Mouse (Mus musculus): ENCODE results near the gene Lgals4. TPM values are rescaled to one million over a fixed set of nuclear protein-coding genes. Genes with fewer than 3 reads are reported as not detected.
A peak's percentile ranks its signal among the peaks of the same experiment; 100 is the strongest.

Lgals4 gene
- polyA plus RNA-seq, 1 experiment from 2014 or later: 3.3 TPM

DNA sequence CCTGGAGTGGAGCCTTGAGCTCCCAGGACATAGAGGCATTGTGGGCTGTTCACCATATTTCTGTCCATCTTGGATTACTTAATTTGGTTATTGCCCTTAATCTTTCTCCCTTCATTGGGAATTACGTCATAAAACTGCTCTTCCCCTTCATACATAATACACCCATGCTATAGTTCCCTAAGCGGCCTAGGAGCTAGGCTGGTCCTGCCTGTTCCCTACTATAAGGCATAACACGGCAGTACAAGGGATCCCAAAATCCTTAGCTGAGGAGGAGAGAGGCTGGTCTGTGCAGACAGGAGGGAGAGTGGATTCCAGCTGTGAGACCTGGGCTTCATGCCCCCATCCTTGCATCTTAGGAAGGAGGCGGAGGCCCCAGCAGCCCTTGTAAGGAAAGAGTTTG is 15.7 kb upstream of the Lgals4 start:
- Histone ChIP-seq H3K4me2 (ENCODE audit: low read length) (no peak overlapping the region), H3K36me3 (ENCODE audit: control insufficient read depth, insufficient read depth, low read length) (peaks cover 98% of the 10 kb centered on the region), H3K27me3 (ENCODE audit: control insufficient read depth, insufficient read depth, low read length) (no peaks in the 10 kb centered on the region), H3K9me3 (ENCODE audit: control insufficient read depth, low read length) (no peaks in the 10 kb centered on the region), H3K4me1 (ENCODE audit: control insufficient read depth, insufficient read depth, low read length) (peaks cover 3% of the 10 kb centered on the region; the same call in 1 of the 2 replicates), H3K4me3 (replicated peaks; ENCODE audit: low read depth, low read length) (no peak overlapping the region), H3K9ac (replicated peaks; ENCODE audit: low read length) (no peak overlapping the region), H3K27ac (replicated peaks; ENCODE audit: low read depth, low read length) (no peak overlapping the region)
- ATAC-seq (ENCODE audit: low FRiP score, low TSS enrichment) (no peak), DNase-seq (no peak)
- 80% methylated on average over 4 of the region's 4 CpGs for WGBS

DNA sequence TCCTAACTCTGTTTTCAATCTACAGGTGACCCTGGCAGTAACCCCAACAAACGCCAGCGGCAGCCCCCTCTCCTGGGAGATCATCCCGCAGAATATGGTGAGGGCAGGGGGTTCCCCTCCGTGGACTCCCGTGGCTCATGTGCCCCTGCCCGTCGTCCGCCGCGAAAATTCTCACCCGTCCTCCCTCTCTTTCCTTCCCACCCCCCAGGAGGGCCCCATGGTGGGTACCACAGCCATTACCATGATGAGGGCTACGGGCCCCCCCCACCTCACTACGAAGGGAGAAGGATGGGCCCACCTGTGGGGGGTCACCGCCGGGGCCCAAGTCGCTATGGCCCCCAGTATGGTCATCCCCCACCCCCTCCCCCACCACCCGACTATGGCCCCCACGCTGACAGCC is 15.2 kb upstream of the Lgals4 start:
- ATAC-seq (ENCODE audit: low FRiP score, low TSS enrichment) (no peak), DNase-seq (no peak)
- peaks cover 98% of the 10 kb centered on the region for H3K36me3 ChIP-seq (ENCODE audit: control insufficient read depth, insufficient read depth, low read length)
- no peak overlapping the region for H3K4me3 ChIP-seq (replicated peaks; ENCODE audit: low read depth, low read length)
- H3K27me3 ChIP-seq (ENCODE audit: control insufficient read depth, insufficient read depth, low read length): no peaks in the 10 kb centered on the region
- WGBS: 85% methylated on average over 18 of the region's 18 CpGs
- no peaks in the 10 kb centered on the region for H3K9me3 ChIP-seq (ENCODE audit: control insufficient read depth, low read length)
- H3K4me1 ChIP-seq (ENCODE audit: control insufficient read depth, insufficient read depth, low read length): peaks cover 3% of the 10 kb centered on the region; the same call in 1 of the 2 replicates
- H3K4me2 ChIP-seq (ENCODE audit: low read length): no peak overlapping the region
- H3K27ac ChIP-seq (replicated peaks; ENCODE audit: low read depth, low read length): no peak overlapping the region
- no peak overlapping the region for H3K9ac ChIP-seq (replicated peaks; ENCODE audit: low read length)

DNA sequence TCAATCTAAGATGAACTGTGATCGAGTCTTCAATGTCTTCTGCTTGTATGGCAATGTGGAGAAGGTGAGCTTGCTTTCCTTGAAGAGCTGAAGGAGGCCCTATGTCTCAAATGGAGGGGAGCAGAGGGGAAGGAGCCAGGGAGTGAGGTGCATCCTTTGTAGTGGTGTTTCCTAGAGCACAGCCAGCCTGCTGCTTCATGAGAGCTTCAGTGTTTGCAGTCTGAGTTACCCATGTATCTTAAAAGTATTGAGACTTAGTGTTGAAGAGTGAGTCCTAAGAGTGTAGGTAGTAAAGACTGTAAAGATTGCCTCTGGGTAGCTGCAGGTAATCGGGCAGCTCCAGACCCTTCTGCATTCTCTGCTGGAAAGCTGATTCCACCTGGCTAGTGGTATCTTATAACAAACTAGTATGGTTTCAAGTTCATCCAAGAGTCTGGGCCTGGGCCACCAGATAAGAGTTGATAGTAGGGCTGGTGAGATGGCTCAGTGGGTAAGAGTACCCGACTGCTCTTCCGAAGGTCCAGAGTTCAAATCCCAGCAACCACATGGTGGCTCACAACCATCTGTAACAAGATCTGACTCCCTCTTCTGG is 14.7 kb upstream of the Lgals4 start:
- H3K27me3 ChIP-seq (ENCODE audit: control insufficient read depth, insufficient read depth, low read length): no peaks in the 10 kb centered on the region
- no peak overlapping the region for H3K4me2 ChIP-seq (ENCODE audit: low read length)
- ATAC-seq (ENCODE audit: low FRiP score, low TSS enrichment) (no peak), DNase-seq (no peak)
- H3K36me3 ChIP-seq (ENCODE audit: control insufficient read depth, insufficient read depth, low read length): peaks cover 93% of the 10 kb centered on the region
- no peak overlapping the region for H3K9ac ChIP-seq (replicated peaks; ENCODE audit: low read length)
- H3K27ac ChIP-seq (replicated peaks; ENCODE audit: low read depth, low read length): no peak overlapping the region
- peaks cover 3% of the 10 kb centered on the region; the same call in 1 of the 2 replicates for H3K4me1 ChIP-seq (ENCODE audit: control insufficient read depth, insufficient read depth, low read length)
- 82% methylated on average over 4 of the region's 4 CpGs for WGBS
- H3K4me3 ChIP-seq (replicated peaks; ENCODE audit: low read depth, low read length): no peak overlapping the region
- no peaks in the 10 kb centered on the region for H3K9me3 ChIP-seq (ENCODE audit: control insufficient read depth, low read length)

DNA sequence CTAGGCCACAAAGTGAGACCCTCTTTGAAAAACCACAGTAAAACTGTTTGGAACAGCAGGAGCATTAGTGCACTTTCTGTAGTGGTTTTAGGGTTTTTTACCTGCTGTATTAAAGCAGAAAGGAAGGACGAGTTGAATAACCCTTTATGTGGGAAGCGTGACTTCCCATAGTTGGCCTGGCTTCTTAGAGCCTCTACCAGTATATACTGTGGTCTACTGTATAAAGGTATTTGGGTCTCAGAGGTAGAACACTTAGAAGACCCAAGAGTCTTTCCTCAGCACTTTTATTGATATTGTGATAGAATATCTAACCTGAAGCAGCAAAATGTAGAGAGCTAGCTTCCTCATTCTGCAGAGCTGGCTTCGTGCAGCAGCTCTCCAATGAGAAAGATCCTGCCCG is 14.1 kb upstream of the Lgals4 start:
- WGBS: 75% methylated on average over 4 of the region's 4 CpGs
- H3K4me2 ChIP-seq (ENCODE audit: low read length): no peak overlapping the region
- no peak overlapping the region for H3K4me3 ChIP-seq (replicated peaks; ENCODE audit: low read depth, low read length)
- peaks cover 4% of the 10 kb centered on the region; the same call in 1 of the 2 replicates for H3K4me1 ChIP-seq (ENCODE audit: control insufficient read depth, insufficient read depth, low read length)
- peaks cover 87% of the 10 kb centered on the region for H3K36me3 ChIP-seq (ENCODE audit: control insufficient read depth, insufficient read depth, low read length)
- H3K27me3 ChIP-seq (ENCODE audit: control insufficient read depth, insufficient read depth, low read length): no peaks in the 10 kb centered on the region
- H3K9ac ChIP-seq (replicated peaks; ENCODE audit: low read length): no peak overlapping the region
- no peak for ATAC-seq (ENCODE audit: low FRiP score, low TSS enrichment)
- DNase-seq: no peak
- no peak overlapping the region for H3K27ac ChIP-seq (replicated peaks; ENCODE audit: low read depth, low read length)
- no peaks in the 10 kb centered on the region for H3K9me3 ChIP-seq (ENCODE audit: control insufficient read depth, low read length)

DNA sequence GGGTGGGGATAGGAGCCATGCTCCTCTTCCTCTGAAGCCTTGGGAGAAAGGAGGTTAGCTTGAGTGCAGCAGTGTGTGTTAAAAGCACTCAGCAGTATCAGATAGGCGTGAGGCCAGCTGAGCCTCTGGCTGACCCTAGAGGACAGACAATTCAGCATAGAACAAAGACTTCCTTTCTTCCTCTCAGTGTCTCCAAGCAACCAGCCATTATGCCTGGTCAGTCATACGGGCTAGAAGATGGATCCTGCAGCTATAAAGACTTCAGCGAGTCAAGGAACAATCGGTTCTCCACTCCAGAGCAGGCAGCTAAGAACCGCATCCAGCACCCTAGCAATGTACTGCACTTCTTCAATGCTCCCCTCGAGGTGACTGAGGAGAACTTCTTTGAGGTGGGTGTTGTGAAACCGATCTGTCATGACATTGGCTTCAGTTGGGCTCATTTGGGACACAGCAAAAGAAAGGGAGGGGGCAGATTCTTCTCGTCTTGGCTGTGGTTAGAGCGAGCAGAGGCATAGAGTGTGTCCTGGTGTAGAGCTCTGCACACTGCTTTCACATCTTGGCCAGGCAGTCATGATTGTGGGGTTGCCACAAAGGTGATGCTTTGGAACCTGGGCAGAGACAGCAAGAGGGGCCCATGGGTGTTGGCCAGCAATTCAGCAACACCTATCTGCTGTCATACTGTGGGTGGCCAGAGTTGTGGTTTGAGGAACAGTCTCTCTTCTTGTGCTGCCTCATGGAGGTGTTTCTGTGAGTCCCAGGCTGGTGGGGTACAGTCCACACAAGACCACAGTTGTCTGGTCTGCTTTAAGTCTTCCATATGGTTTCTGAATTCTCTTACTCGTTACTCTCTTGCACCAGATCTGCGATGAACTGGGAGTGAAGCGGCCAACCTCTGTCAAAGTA is 13.0 kb upstream of the Lgals4 start:
- Histone ChIP-seq H3K4me3 (replicated peaks; ENCODE audit: low read depth, low read length) (no peak overlapping the region), H3K9ac (replicated peaks; ENCODE audit: low read length) (no peak overlapping the region), H3K27ac (replicated peaks; ENCODE audit: low read depth, low read length) (peak overlapping the region; percentile 49), H3K27me3 (ENCODE audit: control insufficient read depth, insufficient read depth, low read length) (no peaks in the 10 kb centered on the region), H3K4me1 (ENCODE audit: control insufficient read depth, insufficient read depth, low read length) (peaks cover 9% of the 10 kb centered on the region), H3K9me3 (ENCODE audit: control insufficient read depth, low read length) (no peaks in the 10 kb centered on the region), H3K4me2 (ENCODE audit: low read length) (no peak overlapping the region), H3K36me3 (ENCODE audit: control insufficient read depth, insufficient read depth, low read length) (peaks cover 76% of the 10 kb centered on the region)
- 32% methylated on average over 12 of the region's 12 CpGs for WGBS
- DNase-seq (no peak), ATAC-seq (ENCODE audit: low FRiP score, low TSS enrichment) (no peak)

DNA sequence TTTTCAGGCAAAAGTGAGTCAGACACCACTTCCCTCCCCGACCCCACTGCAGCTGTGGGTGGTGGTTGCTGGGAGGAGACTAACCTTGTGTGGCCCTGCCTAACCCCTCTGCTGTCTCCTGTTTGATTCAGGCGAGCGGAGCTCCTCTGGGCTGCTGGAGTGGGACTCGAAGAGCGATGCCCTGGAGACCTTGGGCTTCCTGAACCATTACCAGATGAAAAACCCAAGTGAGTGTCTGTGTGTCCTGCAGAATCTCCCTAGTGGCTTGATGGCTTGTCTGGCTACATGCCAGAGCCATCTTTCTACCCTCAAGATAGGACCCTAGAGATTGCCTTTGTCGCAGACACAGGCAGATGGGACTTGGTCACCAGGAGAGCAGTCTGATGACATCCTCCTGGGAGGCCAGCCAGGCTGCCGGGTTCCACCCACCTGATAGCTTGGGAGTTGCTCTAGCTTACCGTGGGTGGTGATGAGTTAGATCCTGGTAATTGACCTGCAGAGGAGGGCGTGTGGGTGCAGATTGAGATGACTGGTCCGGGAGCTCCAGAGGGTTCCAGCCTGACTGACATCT is 12.3 kb upstream of the Lgals4 start:
- no peak overlapping the region for H3K4me2 ChIP-seq (ENCODE audit: low read length)
- no peak overlapping the region for H3K4me3 ChIP-seq (replicated peaks; ENCODE audit: low read depth, low read length)
- H3K36me3 ChIP-seq (ENCODE audit: control insufficient read depth, insufficient read depth, low read length): peaks cover 69% of the 10 kb centered on the region
- no peak overlapping the region; the same call in 1 of the 2 replicates for H3K27ac ChIP-seq (replicated peaks; ENCODE audit: low read depth, low read length)
- DNase-seq: no peak
- H3K4me1 ChIP-seq (ENCODE audit: control insufficient read depth, insufficient read depth, low read length): peaks cover 14% of the 10 kb centered on the region
- no peak for ATAC-seq (ENCODE audit: low FRiP score, low TSS enrichment)
- H3K27me3 ChIP-seq (ENCODE audit: control insufficient read depth, insufficient read depth, low read length): no peaks in the 10 kb centered on the region
- no peaks in the 10 kb centered on the region for H3K9me3 ChIP-seq (ENCODE audit: control insufficient read depth, low read length)
- H3K9ac ChIP-seq (replicated peaks; ENCODE audit: low read length): no peak overlapping the region
- 67% methylated on average over 10 of the region's 10 CpGs for WGBS

DNA sequence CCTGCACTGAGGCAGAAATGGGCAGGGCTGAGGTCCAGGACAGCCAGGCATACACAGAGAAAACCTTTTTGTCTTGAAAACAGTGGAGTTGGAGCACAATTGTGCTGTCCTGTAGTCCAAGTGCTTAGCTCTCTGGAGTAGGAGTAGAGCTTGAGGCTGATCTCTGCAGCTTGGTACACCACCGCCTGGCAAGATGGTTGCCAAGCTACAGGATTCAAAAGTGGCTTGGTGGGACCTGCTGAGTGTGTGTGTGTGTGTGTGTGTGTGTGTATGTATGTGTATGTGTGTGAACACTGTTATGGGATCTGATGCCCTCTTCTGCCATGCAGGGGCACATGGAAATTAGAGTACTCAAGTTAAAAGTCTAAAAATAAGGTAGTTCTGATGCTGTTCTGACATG is 11.1 kb upstream of the Lgals4 start:
- Histone ChIP-seq H3K27me3 (ENCODE audit: control insufficient read depth, insufficient read depth, low read length) (no peaks in the 10 kb centered on the region), H3K9ac (replicated peaks; ENCODE audit: low read length) (no peak overlapping the region), H3K27ac (replicated peaks; ENCODE audit: low read depth, low read length) (no peak overlapping the region), H3K4me3 (replicated peaks; ENCODE audit: low read depth, low read length) (no peak overlapping the region), H3K4me1 (ENCODE audit: control insufficient read depth, insufficient read depth, low read length) (peaks cover 11% of the 10 kb centered on the region), H3K9me3 (ENCODE audit: control insufficient read depth, low read length) (no peaks in the 10 kb centered on the region), H3K4me2 (ENCODE audit: low read length) (no peak overlapping the region), H3K36me3 (ENCODE audit: control insufficient read depth, insufficient read depth, low read length) (peaks cover 57% of the 10 kb centered on the region)
- no peak for DNase-seq
- no peak for ATAC-seq (ENCODE audit: low FRiP score, low TSS enrichment)
- WGBS: 56% methylated on average over 1 of the region's 1 CpGs

DNA sequence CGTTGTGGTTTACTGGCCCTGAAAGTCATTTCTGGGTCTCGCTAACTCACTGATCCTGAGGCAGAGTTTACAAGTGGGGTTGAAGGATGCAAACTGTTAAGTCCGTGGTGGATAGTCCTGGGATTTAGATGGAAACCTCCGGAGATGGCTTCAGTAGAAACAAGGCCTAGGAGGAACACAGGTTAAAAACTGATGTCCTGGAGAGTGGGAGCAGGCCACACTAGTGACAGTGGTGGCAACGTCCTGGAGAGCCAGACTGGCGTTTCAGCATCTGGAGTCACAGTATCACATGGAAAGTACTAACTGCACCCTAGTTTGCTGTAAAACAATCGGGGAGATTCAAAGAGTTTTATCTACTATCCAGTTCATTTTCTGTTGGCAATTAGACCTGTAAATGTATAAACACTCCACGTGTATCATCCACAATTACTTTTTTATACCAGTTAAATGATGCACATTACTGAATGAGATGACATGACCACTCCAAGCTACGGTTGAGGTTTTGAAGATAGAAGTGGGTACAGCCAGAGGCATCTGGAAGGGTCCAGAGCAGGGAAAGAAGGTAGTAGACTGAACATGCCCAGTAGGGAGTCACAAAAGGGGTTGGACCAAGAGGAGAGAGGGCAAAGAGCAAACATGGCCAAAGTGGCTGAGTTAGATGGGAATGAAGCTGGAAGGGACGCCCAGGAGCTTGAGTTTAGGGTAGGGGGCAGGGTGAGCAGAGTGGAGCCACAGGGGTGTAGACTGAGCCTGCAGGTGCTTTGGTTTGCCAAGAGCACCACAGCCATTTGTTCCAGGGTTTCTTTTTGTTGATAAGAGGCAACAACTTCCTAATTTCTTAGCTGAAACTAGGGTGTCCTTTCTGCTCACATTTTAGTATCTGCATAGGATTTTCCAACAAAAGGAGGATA is 10.4 kb upstream of the Lgals4 start:
- no peak for ATAC-seq (ENCODE audit: low FRiP score, low TSS enrichment)
- WGBS: 58% methylated on average over 10 of the region's 10 CpGs
- no peak overlapping the region for H3K27ac ChIP-seq (replicated peaks; ENCODE audit: low read depth, low read length)

More for the DNA sequence above, 10.4 kb upstream of the Lgals4 start:
- no peaks in the 10 kb centered on the region for H3K9me3 ChIP-seq (ENCODE audit: control insufficient read depth, low read length)
- no peak overlapping the region for H3K4me3 ChIP-seq (replicated peaks; ENCODE audit: low read depth, low read length)
- H3K9ac ChIP-seq (replicated peaks; ENCODE audit: low read length): no peak overlapping the region
- H3K4me2 ChIP-seq (ENCODE audit: low read length): no peak overlapping the region
- H3K36me3 ChIP-seq (ENCODE audit: control insufficient read depth, insufficient read depth, low read length): peaks cover 51% of the 10 kb centered on the region
- no peak for DNase-seq
- H3K27me3 ChIP-seq (ENCODE audit: control insufficient read depth, insufficient read depth, low read length): no peaks in the 10 kb centered on the region
- peaks cover 11% of the 10 kb centered on the region for H3K4me1 ChIP-seq (ENCODE audit: control insufficient read depth, insufficient read depth, low read length)

All from midbrain, embryonic 14.5 days (tissue).